Mouse (Mus musculus) midbrain, embryonic 14.5 days (tissue): ENCODE measurements around the gene Krtap4-9. TPM values are rescaled to one million over a fixed set of nuclear protein-coding genes. Genes with fewer than 3 reads are reported as not detected.
"Not testable (repeated sequence)": the region's sequence is repeated elsewhere in the genome, so short reads cannot be mapped to it uniquely, and the experiment has no call there.

Experiments used
- ATAC-seq: fragments of 200-750 bp; cut with Nextera tagmentation; 2 replicates; pipeline ENCODE4 v1.8.0; 2017; ENCODE audit warnings: moderate number of reproducible peaks, moderate library complexity; ENCODE audit not compliant: low FRiP score, low TSS enrichment
- DNase-seq: peaks from one replicate; pipeline ENCODE4 v3.0.0-alpha.2; 2015
- H3K27ac ChIP-seq: fragments of 300-500 bp; sonication (generic); replicated peaks from 2 replicates; pipeline ENCODE4 v1.5.1; 2014; ENCODE audit warnings: mild to moderate bottlenecking, low read depth, low read length, moderate library complexity
- H3K27me3 ChIP-seq: fragments of 300-500 bp; sonication (generic); 2 replicates; pipeline ENCODE4 v1.6.1; 2014; ENCODE audit warnings: low read length, control low read depth, mixed read lengths; ENCODE audit not compliant: control insufficient read depth, insufficient read depth
- H3K36me3 ChIP-seq: fragments of 300-500 bp; sonication (generic); 2 replicates; pipeline ENCODE4 v1.6.1; 2014; ENCODE audit warnings: low read length, control low read depth; ENCODE audit not compliant: control insufficient read depth, insufficient read depth
- H3K4me1 ChIP-seq: fragments of 300-500 bp; sonication (generic); 2 replicates; pipeline ENCODE4 v1.6.1; 2014; ENCODE audit warnings: mild to moderate bottlenecking, antibody characterized with exemption, low read length, control low read depth; ENCODE audit not compliant: control insufficient read depth, insufficient read depth
- H3K4me2 ChIP-seq: fragments of 300-500 bp; sonication (generic); 2 replicates; pipeline ENCODE4 v1.6.1; 2014; ENCODE audit warnings: mild to moderate bottlenecking, low read length, moderate library complexity
- H3K4me3 ChIP-seq: fragments of 300-500 bp; sonication (generic); replicated peaks from 2 replicates; pipeline ENCODE4 v1.5.1; 2014; ENCODE audit warnings: low read depth, low read length
- H3K9ac ChIP-seq: fragments of 300-500 bp; sonication (generic); replicated peaks from 2 replicates; pipeline ENCODE4 v1.6.1; 2014; ENCODE audit warnings: mild to moderate bottlenecking, low read length, moderate library complexity
- H3K9me3 ChIP-seq: fragments of 300-500 bp; sonication (generic); 2 replicates; pipeline ENCODE4 v1.6.1; 2016; ENCODE audit warnings: low read length, control low read depth, mixed read lengths; ENCODE audit not compliant: control insufficient read depth
- WGBS: fragments of 180-500 bp; shearing (Covaris S2); extraction: QIAGEN DNeasy Blood & Tissue Kit; methylation state at CpG from one replicate; pipeline ENCODE4 v1.1.7; 2014; 5-methylcytosine and 5-hydroxymethylcytosine counted together
- polyA plus RNA-seq: library from polyadenylated mRNA; unstranded; fragments of >200 nt; fragmentation: Nextera tagmentation; extraction: Ambion mirVana; gene quantifications from 2 replicates; pipeline ENCODE4 v1.2.1, GENCODE M21; 2014

Gene Krtap4-9
- polyA plus RNA-seq, 1 experiment from 2014 or later = not detected

GRCm38 (mm10) chr11:99804346-99804745 is 19.3 kb downstream of the Krtap4-9 start, which contains the start of gene Gm11554:
TSS of gene Gm11554 (minus strand) at chr11:99804446.
- H3K27ac ChIP-seq, H3K4me2 ChIP-seq, H3K9me3 ChIP-seq, H3K4me1 ChIP-seq, H3K27me3 ChIP-seq, H3K36me3 ChIP-seq, H3K9ac ChIP-seq, DNase-seq, H3K4me3 ChIP-seq, ATAC-seq: not testable (repeated sequence)
- no CpG with 5 or more reads among the region's 1 CpGs for WGBS

- not testable (repeated sequence) for H3K36me3 ChIP-seq, H3K4me1 ChIP-seq, ATAC-seq, H3K27ac ChIP-seq, H3K9me3 ChIP-seq, H3K27me3 ChIP-seq, H3K4me2 ChIP-seq, DNase-seq, H3K4me3 ChIP-seq, H3K9ac ChIP-seq
These were observed 24.8 kb downstream of the Krtap4-9 start, which contains the start of gene Krtap4-13 for GRCm38 (mm10) chr11:99809792-99810191. TSS of gene Krtap4-13 (minus strand) at chr11:99809892.

DNA sequence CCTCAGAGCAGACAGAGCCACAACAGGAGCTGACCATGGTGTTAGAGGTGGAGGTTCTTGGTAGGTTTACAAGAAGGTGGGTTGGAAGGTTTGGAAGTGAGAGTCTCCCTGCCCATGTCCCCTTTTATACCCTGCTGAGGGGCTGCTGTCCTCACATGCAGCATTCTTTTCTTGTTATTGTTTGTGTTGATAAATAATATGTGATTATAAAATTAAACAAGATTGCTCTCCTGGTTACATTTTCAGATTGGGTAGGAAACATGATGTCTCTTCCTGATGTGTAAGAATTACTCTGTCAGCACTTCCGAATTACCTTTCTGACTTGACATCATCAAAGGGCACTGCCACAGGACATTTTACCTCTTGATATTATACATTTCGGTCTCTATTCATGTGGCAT is 30.6 kb downstream of the Krtap4-9 start, which contains the start of gene Gm11564:
TSS of gene Gm11564 (minus strand) at position 101 of the 400 bp plus-strand sequence.
- ATAC-seq, DNase-seq: not testable (repeated sequence)
- 86% methylated on average over 2 of the region's 2 CpGs for WGBS

More for the DNA sequence above, 30.6 kb downstream of the Krtap4-9 start, which contains the start of gene Gm11564:
- H3K9me3 ChIP-seq, H3K36me3 ChIP-seq, H3K4me2 ChIP-seq, H3K9ac ChIP-seq, H3K27ac ChIP-seq, H3K27me3 ChIP-seq, H3K4me1 ChIP-seq, H3K4me3 ChIP-seq: not testable (repeated sequence)

Other genes starting within 250 kb of the Krtap4-9 start
- gene Krt40, start 242.0 kb upstream of the Krtap4-9 start, polyA plus RNA-seq = not detected in 2 replicates
- gene Krtap3-3, start 234.3 kb upstream of the Krtap4-9 start, polyA plus RNA-seq = not detected in 2 replicates
- not detected in 2 replicates for gene Krtap3-2, start 228.3 kb upstream of the Krtap4-9 start, polyA plus RNA-seq
- gene Gm11939, start 225.7 kb upstream of the Krtap4-9 start, polyA plus RNA-seq = not detected in 2 replicates
- not detected in 2 replicates for gene Krtap3-1, start 218.6 kb upstream of the Krtap4-9 start, polyA plus RNA-seq
- gene Krtap1-5, start 204.2 kb upstream of the Krtap4-9 start, polyA plus RNA-seq = not detected in 2 replicates
- gene Krtap1-4, start 201.5 kb upstream of the Krtap4-9 start, polyA plus RNA-seq = not detected in 2 replicates
- not detected in 2 replicates for gene Krtap1-3, start 193.9 kb upstream of the Krtap4-9 start, polyA plus RNA-seq
- gene Krtap9-3, start 187.1 kb upstream of the Krtap4-9 start, polyA plus RNA-seq = not detected in 2 replicates
- not detected in 2 replicates for gene Gm11938, start 181.9 kb upstream of the Krtap4-9 start, polyA plus RNA-seq
- not detected in 2 replicates for gene Gm11937, start 175.0 kb upstream of the Krtap4-9 start, polyA plus RNA-seq
- not detected in 2 replicates for gene Krtap2-4, start 170.4 kb upstream of the Krtap4-9 start, polyA plus RNA-seq
- gene Gm11562, start 164.8 kb upstream of the Krtap4-9 start, polyA plus RNA-seq = not detected in 2 replicates
- not detected in 2 replicates for gene Krtap4-1, start 157.0 kb upstream of the Krtap4-9 start, polyA plus RNA-seq
- gene Krtap4-2, start 150.1 kb upstream of the Krtap4-9 start, polyA plus RNA-seq = not detected in 2 replicates
- not detected in 2 replicates for gene Krtap4-7, start 141.1 kb upstream of the Krtap4-9 start, polyA plus RNA-seq
- gene Gm11555, start 135.0 kb upstream of the Krtap4-9 start, polyA plus RNA-seq = not detected in 2 replicates
- not detected in 2 replicates for gene Gm11563, start 126.2 kb upstream of the Krtap4-9 start, polyA plus RNA-seq
- not detected in 2 replicates for gene Krtap4-6, start 119.2 kb upstream of the Krtap4-9 start, polyA plus RNA-seq
- not detected in 2 replicates for gene Gm14190, start 94.5 kb upstream of the Krtap4-9 start, polyA plus RNA-seq
- not detected in 2 replicates for gene Gm14180, start 50.9 kb upstream of the Krtap4-9 start, polyA plus RNA-seq
- not detected in 2 replicates for gene Gm11595, start 12.3 kb upstream of the Krtap4-9 start, polyA plus RNA-seq
- not detected in 2 replicates for gene Krtap4-8, start 4.5 kb upstream of the Krtap4-9 start, polyA plus RNA-seq
- not detected in 2 replicates for gene Gm11596, start 8.3 kb downstream of the Krtap4-9 start, polyA plus RNA-seq
- gene Gm11569, start 13.7 kb downstream of the Krtap4-9 start, polyA plus RNA-seq = not detected in 2 replicates
- gene Gm11554, start 19.2 kb downstream of the Krtap4-9 start, polyA plus RNA-seq = not detected in 2 replicates
- gene Krtap4-13, start 24.7 kb downstream of the Krtap4-9 start, polyA plus RNA-seq = not detected in 2 replicates
- not detected in 2 replicates for gene Gm11564, start 30.5 kb downstream of the Krtap4-9 start, polyA plus RNA-seq
- gene 2300003K06Rik, start 52.9 kb downstream of the Krtap4-9 start, polyA plus RNA-seq = not detected in 2 replicates
- gene Krtap4-16, start 66.4 kb downstream of the Krtap4-9 start, polyA plus RNA-seq = not detected in 2 replicates
- gene Gm11568, start 72.7 kb downstream of the Krtap4-9 start, polyA plus RNA-seq = not detected in 2 replicates
- gene Gm11559, start 79.3 kb downstream of the Krtap4-9 start, polyA plus RNA-seq = not detected in 2 replicates
- gene Krtap9-1, start 88.2 kb downstream of the Krtap4-9 start, polyA plus RNA-seq = not detected in 2 replicates
- not detected in 2 replicates for gene Gm11567, start 94.0 kb downstream of the Krtap4-9 start, polyA plus RNA-seq
- gene Krtap31-1, start 122.7 kb downstream of the Krtap4-9 start, polyA plus RNA-seq = not detected in 2 replicates
- gene Gm11565, start 129.6 kb downstream of the Krtap4-9 start, polyA plus RNA-seq = not detected in 2 replicates
- gene Krtap31-2, start 151.1 kb downstream of the Krtap4-9 start, polyA plus RNA-seq = not detected in 2 replicates
- not detected in 2 replicates for gene Krtap9-5, start 163.3 kb downstream of the Krtap4-9 start, polyA plus RNA-seq
- not detected in 2 replicates for gene Krtap29-1, start 193.9 kb downstream of the Krtap4-9 start, polyA plus RNA-seq
- gene Krtap16-1, start 201.4 kb downstream of the Krtap4-9 start, polyA plus RNA-seq = not detected in 2 replicates
- gene Krtap17-1, start 208.8 kb downstream of the Krtap4-9 start, polyA plus RNA-seq = 0.61 TPM in 1 of 2 replicates, not detected in the other
- gene Krt33a, start 231.0 kb downstream of the Krtap4-9 start, polyA plus RNA-seq = not detected in 2 replicates
- gene Krt33b, start 244.7 kb downstream of the Krtap4-9 start, polyA plus RNA-seq = not detected in 2 replicates